Mouse (Mus musculus) embryonic facial prominence, embryonic 13.5 days (tissue): ENCODE data around the gene Lhx5. TPM values are rescaled to one million over a fixed set of nuclear protein-coding genes. Genes with fewer than 3 reads are reported as not detected.

Experiments
- ATAC-seq: fragments of 200-750 bp; cut with Nextera tagmentation; 2 replicates; pipeline ENCODE4 v1.8.0; 2017; ENCODE audit warnings: low read depth; ENCODE audit not compliant: insufficient number of reproducible peaks, insufficient read depth, low FRiP score, low TSS enrichment
- H3K27ac ChIP-seq: fragments of 300-500 bp; sonication (generic); 2 replicates; pipeline ENCODE4 v1.5.1; 2015; ENCODE audit warnings: moderate library complexity, mild to moderate bottlenecking, inconsistent platforms
- H3K27me3 ChIP-seq: fragments of 300-500 bp; sonication (generic); 2 replicates; pipeline ENCODE4 v1.6.1; 2015; ENCODE audit warnings: mild to moderate bottlenecking, inconsistent platforms
- H3K36me3 ChIP-seq: fragments of 300-500 bp; sonication (generic); 2 replicates; pipeline ENCODE4 v1.6.1; 2015; ENCODE audit warnings: mild to moderate bottlenecking, inconsistent platforms
- H3K4me1 ChIP-seq: fragments of 300-500 bp; sonication (generic); 2 replicates; pipeline ENCODE4 v1.6.1; 2015; ENCODE audit warnings: inconsistent platforms
- H3K4me2 ChIP-seq: fragments of 300-500 bp; sonication (generic); 2 replicates; pipeline ENCODE4 v1.6.1; 2015; ENCODE audit warnings: moderate library complexity, mild to moderate bottlenecking, inconsistent platforms
- H3K4me3 ChIP-seq: fragments of 300-500 bp; sonication (generic); 2 replicates; pipeline ENCODE4 v1.5.1; 2015; ENCODE audit warnings: mild to moderate bottlenecking, inconsistent platforms
- H3K9ac ChIP-seq: fragments of 300-500 bp; sonication (generic); 2 replicates; pipeline ENCODE4 v1.6.1; 2015; ENCODE audit warnings: mild to moderate bottlenecking, inconsistent platforms
- H3K9me3 ChIP-seq: fragments of 300-500 bp; sonication (generic); 2 replicates; pipeline ENCODE4 v1.6.1; 2016; ENCODE audit warnings: inconsistent platforms
- WGBS: fragments of 180-500 bp; shearing (Covaris S2); methylation state at CpG from one replicate; pipeline ENCODE4 v1.1.7; 2015; ENCODE audit warnings: mixed read lengths; 5-methylcytosine and 5-hydroxymethylcytosine counted together
- polyA plus RNA-seq: library from polyadenylated mRNA; unstranded; fragments of >200 nt; fragmentation: Nextera tagmentation; extraction: Ambion mirVana; gene quantifications from 2 replicates; pipeline ENCODE4 v1.2.1, GENCODE M21; 2015

Lhx5 gene
- polyA plus RNA-seq, 1 experiment from 2014 or later = 0.44 TPM

- no peaks in the 10 kb centered on the region for H3K9me3 ChIP-seq
- H3K27ac ChIP-seq = no peak overlapping the region
- H3K4me2 ChIP-seq = no peak overlapping the region
- WGBS = 3% methylated on average over 13 of the region's 13 CpGs
- H3K27me3 ChIP-seq = peaks cover 99% of the 10 kb centered on the region
- peaks cover 28% of the 10 kb centered on the region for H3K4me1 ChIP-seq
- H3K9ac ChIP-seq = no peak overlapping the region
- H3K36me3 ChIP-seq = no peaks in the 10 kb centered on the region
- no peak overlapping the region for H3K4me3 ChIP-seq
- no peak for ATAC-seq
Observed at GRCm38 (mm10) chr5:120433135-120433760, 1.7 kb downstream of the Lhx5 start.

DNA sequence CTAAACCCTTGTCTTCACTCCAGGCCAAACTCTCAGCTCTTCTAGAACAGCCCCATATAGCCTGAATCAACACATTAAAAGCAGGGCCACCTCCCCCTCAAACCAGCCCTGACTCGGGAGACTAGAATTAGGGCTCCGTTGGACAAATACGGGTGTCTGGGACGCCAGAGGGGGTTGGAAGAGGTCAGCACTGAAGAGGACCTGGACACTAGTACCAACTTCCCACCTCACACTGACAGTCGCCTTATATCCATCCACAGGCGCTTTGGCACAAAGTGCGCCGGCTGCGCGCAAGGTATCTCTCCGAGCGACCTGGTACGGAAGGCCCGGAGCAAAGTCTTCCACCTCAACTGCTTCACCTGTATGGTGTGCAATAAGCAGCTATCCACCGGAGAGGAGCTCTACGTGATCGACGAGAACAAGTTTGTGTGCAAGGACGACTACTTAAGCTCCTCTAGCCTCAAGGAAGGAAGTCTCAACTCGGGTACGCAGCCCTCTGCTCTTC, 2.8 kb downstream of the Lhx5 start:
- no peak for ATAC-seq
- 3% methylated on average over 21 of the region's 21 CpGs for WGBS
- H3K9ac ChIP-seq = no peak overlapping the region
- no peak overlapping the region for H3K4me2 ChIP-seq
- H3K9me3 ChIP-seq = no peaks in the 10 kb centered on the region
- no peaks in the 10 kb centered on the region for H3K36me3 ChIP-seq
- peaks cover 28% of the 10 kb centered on the region for H3K4me1 ChIP-seq
- peaks cover 99% of the 10 kb centered on the region for H3K27me3 ChIP-seq
- H3K4me3 ChIP-seq = no peak overlapping the region
- no peak overlapping the region for H3K27ac ChIP-seq

- Histone ChIP-seq H3K4me3 (no peak overlapping the region), H3K9me3 (no peaks in the 10 kb centered on the region), H3K9ac (no peak overlapping the region), H3K4me1 (peaks cover 37% of the 10 kb centered on the region), H3K27me3 (peaks cover 99% of the 10 kb centered on the region), H3K36me3 (no peaks in the 10 kb centered on the region), H3K4me2 (no peak overlapping the region), H3K27ac (no peak overlapping the region)
- ATAC-seq = no peak
- whole genome bisulfite sequencing = under 1% methylated on average over 44 of the region's 44 CpGs
Observed at GRCm38 (mm10) chr5:120435006-120435681, 3.6 kb downstream of the Lhx5 start.

DNA sequence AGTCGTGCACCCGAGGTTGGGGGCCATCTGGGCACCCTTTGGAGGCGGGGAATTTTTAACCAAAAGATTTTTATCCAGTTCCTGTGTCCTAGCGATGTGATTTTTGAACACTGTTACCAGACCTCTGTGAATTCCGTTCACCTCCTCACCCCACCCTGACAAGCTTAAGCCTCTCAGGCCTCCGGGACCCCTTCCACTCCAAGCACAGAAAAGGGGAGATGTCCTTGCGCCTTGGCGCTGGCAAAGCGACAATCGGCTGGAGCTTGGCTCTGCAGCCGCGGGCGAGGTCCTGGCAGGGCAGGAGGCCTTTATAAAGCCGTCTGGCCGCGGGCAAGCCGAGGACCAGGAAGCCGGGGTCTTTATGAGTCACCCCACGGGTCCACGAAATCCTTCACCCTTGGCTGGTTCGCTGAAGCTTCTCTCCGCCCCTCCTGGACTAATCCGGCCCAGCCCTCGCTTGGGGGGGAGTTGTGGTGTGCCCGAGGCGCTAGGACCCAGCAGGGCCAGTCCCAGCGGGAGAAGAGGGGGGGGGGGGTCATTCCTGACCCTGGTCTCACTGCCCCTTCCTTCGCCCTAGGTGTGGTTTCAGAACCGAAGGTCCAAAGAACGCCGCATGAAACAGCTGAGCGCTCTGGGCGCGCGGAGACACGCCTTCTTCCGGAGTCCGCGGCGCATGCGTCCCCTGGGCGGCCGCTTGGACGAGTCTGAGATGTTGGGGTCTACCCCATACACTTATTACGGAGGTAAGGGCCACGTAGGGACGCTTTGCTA, 4.4 kb downstream of the Lhx5 start:
- Histone ChIP-seq H3K4me2 (peak overlapping the region; percentile 58), H3K9ac (no peak overlapping the region), H3K36me3 (no peaks in the 10 kb centered on the region), H3K9me3 (no peaks in the 10 kb centered on the region), H3K27me3 (peaks cover 100% of the 10 kb centered on the region), H3K4me3 (peak overlapping the region; percentile 37), H3K4me1 (peaks cover 40% of the 10 kb centered on the region), H3K27ac (no peak overlapping the region)
- ATAC-seq = no peak
- WGBS = under 1% methylated on average over 47 of the region's 47 CpGs

DNA sequence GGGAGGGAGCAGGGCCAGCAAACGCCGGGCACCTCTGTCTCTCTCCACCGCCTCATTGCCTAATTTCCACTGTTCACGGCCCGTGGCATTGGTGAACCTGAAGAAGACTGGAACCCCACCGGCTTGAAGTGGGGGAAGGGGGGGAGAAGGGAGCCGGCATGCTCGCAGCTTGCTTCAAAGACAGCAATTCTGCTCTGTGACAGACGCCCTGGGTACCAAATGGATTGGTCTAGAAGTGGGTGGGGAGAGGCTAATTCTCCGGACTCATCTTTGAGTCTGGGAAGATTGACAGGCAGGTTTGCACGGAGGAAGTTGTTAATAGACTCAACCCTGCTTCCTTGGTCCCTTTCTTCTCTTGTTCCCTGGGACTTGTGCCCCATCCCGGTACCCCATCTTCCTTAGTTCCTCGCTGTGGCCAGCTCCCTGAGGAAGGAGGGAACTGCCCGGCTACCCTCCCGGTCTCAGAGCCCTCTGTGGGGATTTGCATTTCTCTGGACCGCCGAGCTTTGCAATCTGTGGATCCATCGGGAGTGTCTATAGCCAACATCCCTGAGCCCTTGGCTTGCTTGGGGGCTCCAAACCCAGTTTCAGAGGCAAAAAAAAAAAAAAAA, 5.5 kb downstream of the Lhx5 start:
- Histone ChIP-seq H3K4me2 (no peak overlapping the region), H3K4me1 (peaks cover 34% of the 10 kb centered on the region), H3K36me3 (no peaks in the 10 kb centered on the region), H3K4me3 (no peak overlapping the region), H3K27ac (no peak overlapping the region), H3K9me3 (no peaks in the 10 kb centered on the region), H3K9ac (no peak overlapping the region), H3K27me3 (peaks cover 94% of the 10 kb centered on the region)
- under 1% methylated on average over 18 of the region's 18 CpGs for WGBS
- no peak for ATAC-seq

DNA sequence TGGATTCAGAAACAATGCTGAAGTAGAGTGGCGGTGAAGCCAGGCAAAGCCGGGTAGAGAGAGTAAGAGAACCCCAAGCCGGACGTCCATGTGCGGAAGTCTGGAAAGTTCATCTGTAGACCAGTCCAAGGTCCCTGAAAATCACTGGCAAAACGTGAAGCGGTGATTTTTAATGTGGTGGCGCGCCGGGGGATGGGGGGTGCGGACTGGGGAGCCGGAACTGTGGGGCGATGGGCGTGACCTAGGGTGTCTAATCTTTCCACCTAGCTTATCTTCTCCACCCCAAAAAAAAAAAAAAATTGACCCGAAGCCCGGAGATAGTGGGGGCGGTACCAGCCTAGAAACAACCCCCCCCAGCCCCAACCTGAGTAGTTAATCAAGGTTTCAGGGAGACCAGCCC, 6.0 kb downstream of the Lhx5 start:
- no peak for ATAC-seq
- Histone ChIP-seq H3K4me3 (0 out of 2 replicates have a peak overlapping the region, but pooled peaks have one; percentile 16), H3K4me1 (peaks cover 31% of the 10 kb centered on the region), H3K9ac (no peak overlapping the region), H3K9me3 (no peaks in the 10 kb centered on the region), H3K27me3 (peaks cover 94% of the 10 kb centered on the region), H3K27ac (no peak overlapping the region), H3K4me2 (no peak overlapping the region), H3K36me3 (no peaks in the 10 kb centered on the region)
- WGBS = 2% methylated on average over 17 of the region's 17 CpGs

- Histone ChIP-seq H3K4me1 (peaks cover 31% of the 10 kb centered on the region), H3K9ac (no peak overlapping the region; the same call in 1 of the 2 replicates), H3K27ac (no peak overlapping the region), H3K4me3 (peak overlapping the region; percentile 16; the same call in 1 of the 2 replicates), H3K27me3 (peaks cover 94% of the 10 kb centered on the region), H3K9me3 (no peaks in the 10 kb centered on the region), H3K4me2 (peak overlapping the region; percentile 26), H3K36me3 (no peaks in the 10 kb centered on the region)
- WGBS = under 1% methylated on average over 33 of the region's 33 CpGs
- ATAC-seq = no peak
Observed at GRCm38 (mm10) chr5:120437986-120438385, 6.5 kb downstream of the Lhx5 start.

- Histone ChIP-seq H3K4me3 (no peak overlapping the region), H3K27me3 (peaks cover 94% of the 10 kb centered on the region), H3K4me2 (no peak overlapping the region), H3K36me3 (no peaks in the 10 kb centered on the region), H3K9me3 (no peaks in the 10 kb centered on the region), H3K27ac (no peak overlapping the region), H3K9ac (no peak overlapping the region), H3K4me1 (peaks cover 31% of the 10 kb centered on the region)
- 3% methylated on average over 13 of the region's 13 CpGs for WGBS
- no peak for ATAC-seq
Observed at GRCm38 (mm10) chr5:120438469-120438868, 7.0 kb downstream of the Lhx5 start.

DNA sequence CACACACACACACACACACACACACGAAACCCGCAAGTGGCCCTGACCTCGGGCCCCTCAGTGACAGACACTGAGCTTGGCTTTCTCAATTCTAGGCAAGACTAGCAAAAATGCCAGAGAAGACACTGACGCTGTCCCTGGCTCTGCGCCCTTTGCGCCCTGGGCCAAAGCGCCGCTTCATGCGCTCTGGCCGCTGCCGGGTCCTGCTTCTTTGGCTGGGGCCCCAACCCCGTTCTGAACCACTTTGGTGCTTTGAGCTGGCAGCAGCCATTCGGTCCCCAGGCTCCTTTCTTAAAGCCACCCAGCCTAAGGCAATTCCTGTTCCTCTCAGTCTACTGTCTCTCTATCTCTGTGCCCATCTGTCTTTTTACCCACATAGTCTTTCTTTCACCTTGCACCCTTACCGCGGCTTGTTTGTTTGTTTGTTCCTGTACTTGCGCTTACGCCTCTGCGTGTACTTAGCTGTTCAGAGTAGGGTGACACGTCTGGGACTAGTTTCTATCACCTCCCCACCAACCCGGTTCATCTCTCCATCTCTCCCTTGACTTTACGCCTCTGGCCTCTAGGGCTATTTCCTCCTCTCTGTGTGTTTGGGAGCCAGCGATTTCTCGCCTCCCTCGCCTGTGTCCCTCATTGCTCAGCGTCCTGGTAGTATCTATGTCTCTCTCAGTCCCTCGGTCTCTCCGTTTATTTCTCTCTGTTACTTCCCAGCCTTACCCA, 7.7 kb downstream of the Lhx5 start:
- 4% methylated on average over 27 of the region's 27 CpGs for WGBS
- Histone ChIP-seq H3K9me3 (no peaks in the 10 kb centered on the region), H3K36me3 (no peaks in the 10 kb centered on the region), H3K4me3 (peak overlapping the region; percentile 30; the same call in 1 of the 2 replicates), H3K27me3 (peaks cover 94% of the 10 kb centered on the region), H3K4me2 (no peak overlapping the region), H3K4me1 (peaks cover 31% of the 10 kb centered on the region), H3K27ac (no peak overlapping the region), H3K9ac (no peak overlapping the region)
- ATAC-seq = no peak

DNA sequence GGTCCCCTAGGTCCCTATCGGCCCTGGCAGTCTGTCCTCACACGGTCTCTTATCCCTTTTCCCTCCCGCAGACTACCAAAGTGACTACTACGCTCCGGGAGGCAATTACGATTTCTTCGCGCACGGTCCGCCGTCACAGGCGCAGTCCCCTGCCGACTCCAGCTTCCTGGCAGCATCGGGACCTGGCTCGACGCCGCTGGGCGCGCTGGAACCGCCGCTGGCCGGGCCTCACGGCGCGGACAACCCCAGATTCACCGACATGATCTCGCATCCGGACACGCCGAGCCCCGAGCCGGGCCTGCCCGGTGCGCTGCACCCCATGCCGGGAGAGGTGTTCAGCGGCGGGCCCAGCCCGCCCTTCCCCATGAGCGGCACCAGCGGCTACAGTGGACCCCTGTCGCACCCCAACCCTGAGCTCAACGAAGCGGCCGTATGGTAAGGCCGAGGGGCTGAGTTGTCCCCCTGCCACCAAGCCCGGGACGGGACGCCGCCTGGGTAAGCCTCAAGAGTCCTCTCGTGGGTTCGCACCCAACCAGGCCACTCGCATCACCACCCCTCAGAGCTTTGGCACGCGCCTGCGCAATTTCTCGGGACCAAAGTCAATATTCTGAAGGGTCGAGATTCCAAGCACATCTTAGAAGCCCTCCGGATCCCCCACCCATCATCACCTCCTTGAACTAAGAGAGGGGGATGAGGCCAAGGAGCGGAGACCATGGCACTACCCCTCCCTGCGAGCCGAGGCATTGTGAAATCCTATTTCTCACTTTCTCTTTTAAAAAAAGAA, 8.6 kb downstream of the Lhx5 start:
- no peak for ATAC-seq
- Histone ChIP-seq H3K9ac (peak overlapping the region; percentile 49; the same call in 1 of the 2 replicates), H3K9me3 (no peaks in the 10 kb centered on the region), H3K27ac (no peak overlapping the region), H3K4me2 (peak overlapping the region; percentile 51), H3K4me3 (peak overlapping the region; percentile 30), H3K36me3 (no peaks in the 10 kb centered on the region), H3K27me3 (peaks cover 94% of the 10 kb centered on the region), H3K4me1 (peaks cover 31% of the 10 kb centered on the region)
- 4% methylated on average over 61 of the region's 61 CpGs for WGBS
